Mouse (Mus musculus): ENCODE measurements around the gene Olfr943. TPM values are rescaled to one million over a fixed set of nuclear protein-coding genes. Genes with fewer than 3 reads are reported as not detected.

Gene Olfr943
- total RNA-seq (2023): not detected

DNA sequence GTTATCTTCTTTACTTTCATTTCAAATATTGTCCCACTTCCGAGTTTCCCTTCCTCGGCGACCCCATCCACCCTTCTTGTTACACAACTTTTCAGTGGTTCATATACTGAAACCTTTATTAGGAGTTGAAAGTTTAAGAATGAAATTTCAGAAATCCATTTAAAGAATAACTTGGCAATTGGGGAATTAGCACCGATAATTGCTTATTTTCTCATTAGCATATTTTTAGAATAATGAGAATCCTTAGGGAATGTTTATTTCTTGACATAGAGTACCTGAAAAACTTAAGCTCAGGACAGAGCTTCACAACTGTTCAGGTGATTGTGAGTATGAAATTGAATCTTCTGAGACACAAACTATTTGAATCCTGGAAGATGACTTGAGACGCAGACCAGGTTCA is at the start of gene Olfr943:
Gene Olfr943 (plus strand): TSS at position 301 of the 400 bp plus-strand sequence.

DNA sequence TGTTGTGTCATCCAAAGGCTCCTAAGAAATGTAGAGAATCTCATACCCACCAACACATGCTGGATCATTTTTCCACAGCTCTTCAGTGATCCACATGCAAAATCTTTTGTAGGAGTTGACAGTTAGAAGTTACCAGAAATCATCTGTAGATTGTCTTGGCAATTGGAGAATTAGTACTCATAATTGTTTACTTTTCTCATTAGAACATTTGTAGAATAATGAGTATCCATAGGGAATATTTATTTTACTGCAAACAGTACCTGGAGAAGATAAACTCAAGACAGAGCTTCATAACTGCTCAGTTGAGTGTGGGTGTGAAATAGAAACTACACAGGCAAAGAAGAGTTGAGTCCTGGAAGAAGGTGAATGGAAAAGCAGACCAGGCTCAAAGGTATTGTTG is 38.3 kb upstream of the Olfr943 start, which contains the start of gene Olfr27:
Gene Olfr27 (plus strand): TSS at position 301 of the 400 bp plus-strand sequence.

DNA sequence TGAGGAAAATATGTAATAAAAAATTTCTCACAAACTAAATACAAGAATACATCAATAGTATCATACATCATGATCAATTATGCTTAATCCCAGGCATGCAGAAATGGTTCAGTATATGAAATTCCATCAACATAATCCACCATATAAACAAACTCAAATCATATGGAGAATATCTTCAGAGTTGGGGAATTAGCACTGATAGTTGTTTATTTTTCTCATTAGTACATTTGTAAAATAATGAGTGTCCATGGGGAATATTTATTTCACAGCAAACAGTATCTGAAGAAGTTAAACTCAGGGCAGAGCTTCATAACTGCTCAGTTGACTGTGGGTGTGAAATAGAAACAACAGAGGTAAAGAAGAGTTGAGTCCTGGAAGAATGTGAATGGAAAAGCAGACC is 35.5 kb downstream of the Olfr943 start, which contains the start of gene Olfr944:
Gene Olfr944 (plus strand): TSS at position 301 of the 400 bp plus-strand sequence.

Other genes starting within 250 kb of the Olfr943 start
- not detected for gene Olfr930, start 236.5 kb upstream of the Olfr943 start, total RNA-seq (2023)
- gene Olfr933, start 194.0 kb upstream of the Olfr943 start, total RNA-seq (2023): not detected
- gene Olfr934, start 178.0 kb upstream of the Olfr943 start, total RNA-seq (2023): not detected
- gene Olfr935, start 166.6 kb upstream of the Olfr943 start, total RNA-seq (2023): not detected
- not detected for gene Olfr146, start 142.9 kb upstream of the Olfr943 start, total RNA-seq (2023)
- not detected for gene Olfr937, start 101.4 kb upstream of the Olfr943 start, total RNA-seq (2023)
- not detected for gene Olfr938, start 87.4 kb upstream of the Olfr943 start, total RNA-seq (2023)
- not detected for gene Olfr27, start 38.2 kb upstream of the Olfr943 start, total RNA-seq (2023)
- gene Olfr944, start 35.6 kb downstream of the Olfr943 start, total RNA-seq (2023): not detected
- not detected for gene Olfr1537, start 83.7 kb downstream of the Olfr943 start, total RNA-seq (2023)
- gene Olfr945, start 110.5 kb downstream of the Olfr943 start, total RNA-seq (2023): not detected
- gene Olfr948, start 159.7 kb downstream of the Olfr943 start, total RNA-seq (2023): not detected
- gene Olfr951, start 221.1 kb downstream of the Olfr943 start, total RNA-seq (2023): not detected

All from monocyte, adult 59 days (primary cell).